Mouse (Mus musculus) embryonic facial prominence, embryonic 11.5 days (tissue): ENCODE measurements at regions not wholly inside any gene's neighbourhood (a gene's known extent, or its start where the extent isn't known, plus 50 kb on each side); places are given as distances from the start of the nearest gene placed in this dataset.

ENCODE experiments used
- ATAC-seq: fragments of 200-750 bp; cut with Nextera tagmentation; replicated peaks from 2 replicates; pipeline ENCODE4 v1.8.0; 2017; ENCODE audit warnings: low read depth; ENCODE audit not compliant: insufficient number of reproducible peaks, low FRiP score, low TSS enrichment
- DNase-seq: peaks from one replicate; pipeline ENCODE4 v3.0.0-alpha.2; 2015; ENCODE audit warnings: low spot score
- H3K27ac ChIP-seq: fragments of 300-500 bp; sonication (generic); replicated peaks from 2 replicates; pipeline ENCODE4 v1.5.1; 2014; ENCODE audit warnings: mild to moderate bottlenecking, low read depth, low read length, control low read depth
- H3K27me3 ChIP-seq: fragments of 300-500 bp; sonication (generic); 2 replicates; pipeline ENCODE4 v1.6.1; 2014; ENCODE audit warnings: mild to moderate bottlenecking, low read length, moderate library complexity, mixed read lengths; ENCODE audit not compliant: control insufficient read depth, insufficient read depth
- H3K36me3 ChIP-seq: fragments of 300-500 bp; sonication (generic); replicated peaks from 2 replicates; pipeline ENCODE4 v1.6.1; 2014; ENCODE audit warnings: low read depth, mild to moderate bottlenecking, low read length, moderate library complexity, mixed read lengths; ENCODE audit not compliant: control insufficient read depth, insufficient read depth
- H3K4me1 ChIP-seq: fragments of 300-500 bp; sonication (generic); 2 replicates; pipeline ENCODE4 v1.6.1; 2014; ENCODE audit warnings: low read length, mixed read lengths; ENCODE audit not compliant: control insufficient read depth, insufficient read depth
- H3K4me2 ChIP-seq: fragments of 300-500 bp; sonication (generic); 2 replicates; pipeline ENCODE4 v1.6.1; 2014; ENCODE audit warnings: low read depth, mild to moderate bottlenecking, control low read depth, low read length, moderate library complexity
- H3K4me3 ChIP-seq: fragments of 300-500 bp; sonication (generic); 2 replicates; pipeline ENCODE4 v1.5.1; 2014; ENCODE audit warnings: low read depth, low read length, control low read depth
- H3K9ac ChIP-seq: fragments of 300-500 bp; sonication (generic); replicated peaks from 2 replicates; pipeline ENCODE4 v1.6.1; 2014; ENCODE audit warnings: mild to moderate bottlenecking, control low read depth, low read length
- H3K9me3 ChIP-seq: fragments of 300-500 bp; sonication (generic); replicated peaks from 2 replicates; pipeline ENCODE4 v1.6.1; 2016; ENCODE audit warnings: mild to moderate bottlenecking, low read length, inconsistent platforms, mixed read lengths; ENCODE audit not compliant: control insufficient read depth
- WGBS: fragments of 180-500 bp; shearing (Covaris S2); extraction: QIAGEN DNeasy Blood & Tissue Kit; methylation state at CpG from one replicate; pipeline ENCODE4 v1.1.7; 2014; 5-methylcytosine and 5-hydroxymethylcytosine counted together

GRCm38 (mm10) chr7:117875241-117875640 lies 240.7 kb downstream of the Rps15a start:
- Histone ChIP-seq H3K27me3 (no peaks in the 10 kb centered on the region), H3K4me1 (no peaks in the 10 kb centered on the region), H3K9me3 (no peaks in the 10 kb centered on the region), H3K4me2 (no peak overlapping the region), H3K36me3 (no peaks in the 10 kb centered on the region), H3K9ac (no peak overlapping the region), H3K4me3 (no peak overlapping the region), H3K27ac (no peak overlapping the region)
- ATAC-seq = no peak
- WGBS = 95% methylated on average over 2 of the region's 2 CpGs
- no peak for DNase-seq

GRCm38 (mm10) chr7:117859419-117859818 lies 256.6 kb downstream of the Rps15a start:
- Histone ChIP-seq H3K36me3 (no peaks in the 10 kb centered on the region), H3K27me3 (no peaks in the 10 kb centered on the region), H3K27ac (no peak overlapping the region), H3K9ac (no peak overlapping the region), H3K4me2 (no peak overlapping the region), H3K9me3 (no peaks in the 10 kb centered on the region), H3K4me1 (no peaks in the 10 kb centered on the region), H3K4me3 (no peak overlapping the region)
- WGBS = 83% methylated on average over 6 of the region's 6 CpGs
- ATAC-seq (no peak), DNase-seq (no peak)

GRCm38 (mm10) chr7:117855955-117856354 lies 260.0 kb downstream of the Rps15a start:
- Histone ChIP-seq H3K9ac (no peak overlapping the region), H3K27me3 (no peaks in the 10 kb centered on the region), H3K4me1 (no peaks in the 10 kb centered on the region), H3K4me2 (no peak overlapping the region), H3K36me3 (no peaks in the 10 kb centered on the region), H3K27ac (no peak overlapping the region), H3K4me3 (no peak overlapping the region), H3K9me3 (no peaks in the 10 kb centered on the region)
- 91% methylated on average over 5 of the region's 5 CpGs for WGBS
- DNase-seq (no peak), ATAC-seq (no peak)

GRCm38 (mm10) chr7:117853716-117854115 lies 262.3 kb downstream of the Rps15a start:
- no peaks in the 10 kb centered on the region for H3K4me1 ChIP-seq
- no peak overlapping the region for H3K4me3 ChIP-seq
- H3K27me3 ChIP-seq = no peaks in the 10 kb centered on the region
- WGBS = 75% methylated on average over 4 of the region's 4 CpGs
- H3K27ac ChIP-seq = no peak overlapping the region
- ATAC-seq (no peak), DNase-seq (no peak)
- no peaks in the 10 kb centered on the region for H3K9me3 ChIP-seq
- no peak overlapping the region for H3K9ac ChIP-seq
- no peak overlapping the region for H3K4me2 ChIP-seq
- no peaks in the 10 kb centered on the region for H3K36me3 ChIP-seq

- H3K9ac ChIP-seq = no peak overlapping the region
- H3K4me3 ChIP-seq = no peak overlapping the region
- no peaks in the 10 kb centered on the region for H3K27me3 ChIP-seq
- no peak overlapping the region for H3K4me2 ChIP-seq
- no peaks in the 10 kb centered on the region for H3K4me1 ChIP-seq
- no peak overlapping the region for H3K27ac ChIP-seq
- no peaks in the 10 kb centered on the region for H3K36me3 ChIP-seq
- no peak for ATAC-seq
- no peak for DNase-seq
- 79% methylated on average over 2 of the region's 2 CpGs for WGBS
- H3K9me3 ChIP-seq = no peaks in the 10 kb centered on the region
Observed at GRCm38 (mm10) chr7:117852866-117853265, 263.1 kb downstream of the Rps15a start.

GRCm38 (mm10) chr7:117850822-117851221 lies 265.2 kb downstream of the Rps15a start:
- DNase-seq (no peak), ATAC-seq (no peak)
- 92% methylated on average over 6 of the region's 6 CpGs for WGBS
- no peaks in the 10 kb centered on the region for H3K9me3 ChIP-seq
- no peak overlapping the region for H3K4me3 ChIP-seq
- no peak overlapping the region for H3K4me2 ChIP-seq
- no peak overlapping the region for H3K27ac ChIP-seq
- no peaks in the 10 kb centered on the region for H3K27me3 ChIP-seq
- H3K4me1 ChIP-seq = no peaks in the 10 kb centered on the region
- H3K9ac ChIP-seq = no peak overlapping the region
- no peaks in the 10 kb centered on the region for H3K36me3 ChIP-seq

GRCm38 (mm10) chr7:117846041-117846440 lies 269.9 kb downstream of the Rps15a start:
- no peak for ATAC-seq
- no peaks in the 10 kb centered on the region for H3K27me3 ChIP-seq
- no peak for DNase-seq
- WGBS = 86% methylated on average over 5 of the region's 5 CpGs
- H3K9ac ChIP-seq = no peak overlapping the region
- H3K4me2 ChIP-seq = no peak overlapping the region
- no peaks in the 10 kb centered on the region for H3K36me3 ChIP-seq
- H3K9me3 ChIP-seq = no peaks in the 10 kb centered on the region
- no peak overlapping the region for H3K4me3 ChIP-seq
- H3K4me1 ChIP-seq = no peaks in the 10 kb centered on the region
- H3K27ac ChIP-seq = no peak overlapping the region

GRCm38 (mm10) chr7:117842780-117843179 lies 273.2 kb downstream of the Rps15a start:
- H3K9me3 ChIP-seq = no peaks in the 10 kb centered on the region
- H3K9ac ChIP-seq = no peak overlapping the region
- H3K4me3 ChIP-seq = no peak overlapping the region
- H3K27ac ChIP-seq = no peak overlapping the region
- no peak overlapping the region for H3K4me2 ChIP-seq
- ATAC-seq = no peak
- no peaks in the 10 kb centered on the region for H3K4me1 ChIP-seq
- no peak for DNase-seq
- H3K27me3 ChIP-seq = no peaks in the 10 kb centered on the region
- H3K36me3 ChIP-seq = no peaks in the 10 kb centered on the region
- WGBS = 57% methylated on average over 5 of the region's 5 CpGs
